Mouse (Mus musculus) adrenal gland, adult 10 weeks (tissue): ENCODE measurements around the gene Maml3. TPM values are rescaled to one million over a fixed set of nuclear protein-coding genes. Genes with fewer than 3 reads are reported as not detected.

Source experiments
- polyA plus RNA-seq: library from polyadenylated mRNA; stranded (reverse); fragments of 350-450 nt; fragmentation: Illumina TruSeq; extraction: RNeasy Lipid Tissue Mini Kit (QIAGEN cat#74804); gene quantifications from one replicate; pipeline ENCODE4 v1.2.3, GENCODE M21; 2014; ENCODE audit warnings: low read depth, low replicate concordance

The Maml3 gene
- polyA plus RNA-seq = 3.2 TPM

DNA sequence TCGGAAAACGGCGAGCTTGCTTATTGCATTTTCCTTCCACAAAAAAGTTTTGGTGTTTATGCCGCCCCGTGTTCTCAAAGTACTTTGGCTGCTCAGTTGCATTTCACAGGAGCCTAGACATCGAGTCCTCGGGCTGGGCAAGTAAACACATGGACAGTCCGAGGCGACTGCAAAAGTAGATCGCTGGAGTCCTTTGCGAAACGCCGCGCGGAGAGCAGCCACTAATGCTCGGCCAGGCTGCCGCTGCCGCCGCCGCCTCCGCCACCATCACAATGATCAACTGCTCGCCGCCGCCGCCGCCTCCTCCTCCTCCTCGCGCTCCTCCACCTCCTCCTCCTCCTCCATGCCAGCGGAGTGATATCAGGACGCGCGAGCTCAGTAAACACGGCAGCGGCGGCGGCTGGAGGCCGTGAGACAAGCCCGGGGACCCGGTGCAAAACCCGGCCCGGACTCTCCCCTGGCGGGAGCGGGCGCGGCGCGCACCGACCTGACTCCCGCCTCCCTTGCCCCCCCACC, at the start of gene Maml3:
Maml3 (minus strand) TSS at position 441 of the 516 bp plus-strand sequence.

DNA sequence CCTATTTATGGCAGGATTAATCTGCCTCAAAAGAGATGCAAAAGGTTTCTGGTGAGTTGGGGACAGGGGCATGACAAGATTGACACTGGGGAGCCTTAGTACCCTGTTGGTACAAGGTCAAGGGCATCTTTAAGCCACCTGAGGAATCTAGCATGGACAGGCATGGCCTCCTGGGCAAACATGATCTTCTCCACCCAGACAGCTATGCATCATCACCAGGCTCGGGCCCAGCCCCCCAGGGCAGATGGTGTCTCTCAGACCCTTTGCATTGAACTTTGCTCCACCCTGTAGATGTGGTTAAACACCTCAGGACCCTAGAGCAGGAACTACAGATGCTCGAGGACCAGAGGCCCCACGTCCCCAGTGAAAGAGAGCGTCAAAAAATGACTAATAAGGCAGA, 444.8 kb downstream of the Maml3 start, which contains the start of gene Mgst2:
Mgst2 (plus strand) TSS at position 301 of the 400 bp plus-strand sequence.

Other genes starting within 250 kb of the Maml3 start
- gene Foxo1, start 163.3 kb upstream of the Maml3 start, polyA plus RNA-seq = 33.0 TPM